Comparison of ENCODE assay signal across 14 mouse cellular contexts in the genomic region with DNA sequence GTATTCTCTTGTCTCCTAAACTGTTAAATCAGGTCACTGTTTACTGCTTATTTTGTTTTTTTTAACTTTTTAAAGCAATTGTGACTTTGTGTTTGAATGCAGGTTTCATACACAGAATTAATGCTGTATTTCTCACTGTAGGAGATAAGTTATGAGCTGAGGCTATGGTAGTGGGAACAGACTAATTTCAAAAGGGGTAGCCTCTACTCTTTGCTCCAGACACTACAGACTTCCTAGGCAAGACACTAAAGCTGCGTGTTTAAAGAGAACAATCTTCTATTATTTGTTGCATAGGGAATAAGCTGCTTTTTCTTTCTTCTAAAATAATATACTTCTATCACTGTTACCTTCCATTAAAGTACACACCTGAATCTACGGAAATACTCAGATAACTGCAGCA.
DNase-seq lines count a peak whose midpoint lies in the region; ATAC-seq lines count a peak whose summit lies in the region.
"Had no signal": no experiment of that assay in that cellular context is flagged by ENCODE, and none has a peak within 500 bp of the region (broad histone marks: within the 10 kb centered on the region; RNA-seq: fewer than 3 reads in every experiment).

No protein-coding gene starts in this region.

- H3K27me3 ChIP-seq in forebrain, embryonic 15.5 days, result no peaks in the 10 kb centered on the region
- no peaks in the 10 kb centered on the region for H3K27me3 ChIP-seq in forebrain, embryonic 10.5 days (ENCODE audit: poor library complexity, severe bottlenecking)
- H3K27me3 ChIP-seq in hindbrain, embryonic 14.5 days (ENCODE audit: control insufficient read depth, insufficient read depth, low read length), result no peaks in the 10 kb centered on the region
- no peaks in the 10 kb centered on the region for H3K27me3 ChIP-seq in hindbrain, embryonic 12.5 days
- no peaks in the 10 kb centered on the region for H3K27me3 ChIP-seq in neural tube, embryonic 13.5 days
- H3K27me3 ChIP-seq in neural tube, embryonic 15.5 days (replicated peaks), result no peaks in the 10 kb centered on the region
- H3K27me3 ChIP-seq: embryonic facial prominence, embryonic 13.5 days; intestine, embryonic 15.5 days had no signal

- 37% methylated on average over 2 of the region's 2 CpGs for WGBS in forebrain, embryonic 15.5 days
- 89% methylated on average over 2 of the region's 2 CpGs for WGBS in forebrain, embryonic 10.5 days
- 73% methylated on average over 2 of the region's 2 CpGs for WGBS in hindbrain, embryonic 14.5 days
- WGBS in hindbrain, embryonic 12.5 days, result 92% methylated on average over 2 of the region's 2 CpGs
- WGBS in neural tube, embryonic 13.5 days, result 71% methylated on average over 2 of the region's 2 CpGs
- 55% methylated on average over 2 of the region's 2 CpGs for WGBS in neural tube, embryonic 15.5 days

- H3K36me3 ChIP-seq in forebrain, embryonic 15.5 days, result no peaks in the 10 kb centered on the region
- no peaks in the 10 kb centered on the region for H3K36me3 ChIP-seq in forebrain, embryonic 10.5 days (replicated peaks)
- H3K36me3 ChIP-seq in hindbrain, embryonic 14.5 days (replicated peaks; ENCODE audit: control insufficient read depth, insufficient read depth), result peaks cover 6% of the 10 kb centered on the region; the same call in 1 of the 2 replicates
- 0 out of 2 replicates have a peak, but pooled peaks cover 7% of the 10 kb centered on the region for H3K36me3 ChIP-seq in hindbrain, embryonic 12.5 days
- H3K36me3 ChIP-seq in neural tube, embryonic 13.5 days, result peaks cover 8% of the 10 kb centered on the region
- H3K36me3 ChIP-seq in neural tube, embryonic 15.5 days, result no peaks in the 10 kb centered on the region
- H3K36me3 ChIP-seq: embryonic facial prominence, embryonic 10.5 days; embryonic facial prominence, embryonic 13.5 days; intestine, embryonic 15.5 days had no signal

- DNase-seq in forebrain, embryonic 10.5 days (ENCODE audit: extremely low spot score, low spot score), result no peak
- no peak for DNase-seq in hindbrain, embryonic 14.5 days (ENCODE audit: low spot score)
- DNase-seq: embryo, embryonic 11 days had no signal

- peak overlapping the region; percentile 27; the same call in 1 of the 2 replicates for H3K27ac ChIP-seq in forebrain, embryonic 15.5 days (replicated peaks)
- no peak overlapping the region for H3K27ac ChIP-seq in forebrain, embryonic 10.5 days
- H3K27ac ChIP-seq in hindbrain, embryonic 14.5 days, result no peak overlapping the region
- H3K27ac ChIP-seq in hindbrain, embryonic 12.5 days, result no peak overlapping the region
- H3K27ac ChIP-seq in neural tube, embryonic 13.5 days (replicated peaks), result 0 out of 2 replicates have a peak overlapping the region, but pooled peaks have one; percentile 33
- H3K27ac ChIP-seq in neural tube, embryonic 15.5 days (replicated peaks), result no peak overlapping the region
- H3K27ac ChIP-seq: embryonic facial prominence, embryonic 10.5 days; embryonic facial prominence, embryonic 13.5 days; gastrocnemius, adult 2 months; intestine, embryonic 15.5 days had no signal

- H3K4me1 ChIP-seq in forebrain, embryonic 15.5 days, result peaks cover 11% of the 10 kb centered on the region
- no peaks in the 10 kb centered on the region for H3K4me1 ChIP-seq in forebrain, embryonic 10.5 days
- no peaks in the 10 kb centered on the region for H3K4me1 ChIP-seq in hindbrain, embryonic 14.5 days (replicated peaks; ENCODE audit: control insufficient read depth, insufficient read depth, low read length)
- no peaks in the 10 kb centered on the region for H3K4me1 ChIP-seq in hindbrain, embryonic 12.5 days
- H3K4me1 ChIP-seq in neural tube, embryonic 13.5 days (replicated peaks), result 0 out of 2 replicates have a peak, but pooled peaks cover 6% of the 10 kb centered on the region
- 0 out of 2 replicates have a peak, but pooled peaks cover 2% of the 10 kb centered on the region for H3K4me1 ChIP-seq in neural tube, embryonic 15.5 days
- H3K4me1 ChIP-seq: embryonic facial prominence, embryonic 10.5 days; embryonic facial prominence, embryonic 13.5 days; intestine, embryonic 15.5 days had no signal

- no peaks in the 10 kb centered on the region for H3K9me3 ChIP-seq in forebrain, embryonic 15.5 days
- no peaks in the 10 kb centered on the region for H3K9me3 ChIP-seq in forebrain, embryonic 10.5 days
- H3K9me3 ChIP-seq in hindbrain, embryonic 14.5 days (ENCODE audit: control insufficient read depth, low read length), result no peaks in the 10 kb centered on the region
- no peaks in the 10 kb centered on the region for H3K9me3 ChIP-seq in hindbrain, embryonic 12.5 days (replicated peaks)
- H3K9me3 ChIP-seq in neural tube, embryonic 13.5 days, result no peaks in the 10 kb centered on the region
- H3K9me3 ChIP-seq in neural tube, embryonic 15.5 days (replicated peaks), result no peaks in the 10 kb centered on the region
- H3K9me3 ChIP-seq: embryonic facial prominence, embryonic 10.5 days; embryonic facial prominence, embryonic 13.5 days; intestine, embryonic 15.5 days had no signal

- H3K4me3 ChIP-seq in forebrain, embryonic 15.5 days, result no peak overlapping the region
- H3K4me3 ChIP-seq in forebrain, embryonic 10.5 days, result no peak overlapping the region
- H3K4me3 ChIP-seq in hindbrain, embryonic 14.5 days (replicated peaks; ENCODE audit: low read length), result no peak overlapping the region
- no peak overlapping the region for H3K4me3 ChIP-seq in hindbrain, embryonic 12.5 days
- H3K4me3 ChIP-seq in neural tube, embryonic 13.5 days, result no peak overlapping the region
- H3K4me3 ChIP-seq in neural tube, embryonic 15.5 days (replicated peaks), result no peak overlapping the region
- H3K4me3 ChIP-seq: embryonic facial prominence, embryonic 10.5 days; embryonic facial prominence, embryonic 13.5 days; erythroblast, embryonic 14.5 days; gastrocnemius, adult 2 months; intestine, embryonic 15.5 days had no signal

- 0 out of 2 replicates have a peak, but pooled peaks have one; percentile 44 for ATAC-seq in forebrain, embryonic 15.5 days (replicated peaks)
- peak; percentile 22; the same call in 1 of the 2 replicates for ATAC-seq in hindbrain, embryonic 14.5 days (ENCODE audit: low FRiP score)
- ATAC-seq in hindbrain, embryonic 12.5 days (ENCODE audit: low FRiP score), result no peak
- peak; percentile 76; the same call in 1 of the 2 replicates for ATAC-seq in neural tube, embryonic 13.5 days (ENCODE audit: low read depth)
- ATAC-seq in neural tube, embryonic 15.5 days (ENCODE audit: low FRiP score), result no peak
- ATAC-seq: CD4-positive, CD25-positive, alpha-beta regulatory T cell, adult 4 months; intestine, embryonic 15.5 days had no signal

- no peak overlapping the region for H3K4me2 ChIP-seq in forebrain, embryonic 15.5 days (replicated peaks)
- no peak overlapping the region for H3K4me2 ChIP-seq in hindbrain, embryonic 14.5 days (replicated peaks)
- no peak overlapping the region for H3K4me2 ChIP-seq in hindbrain, embryonic 12.5 days (replicated peaks)
- no peak overlapping the region for H3K4me2 ChIP-seq in neural tube, embryonic 13.5 days
- no peak overlapping the region for H3K4me2 ChIP-seq in neural tube, embryonic 15.5 days
- H3K4me2 ChIP-seq: embryonic facial prominence, embryonic 13.5 days; heart, embryonic 11.5 days; intestine, embryonic 15.5 days had no signal

- no peak overlapping the region for H3K9ac ChIP-seq in forebrain, embryonic 15.5 days (replicated peaks)
- no peak overlapping the region for H3K9ac ChIP-seq in hindbrain, embryonic 14.5 days
- H3K9ac ChIP-seq in hindbrain, embryonic 12.5 days, result no peak overlapping the region
- H3K9ac ChIP-seq in neural tube, embryonic 13.5 days, result no peak overlapping the region
- no peak overlapping the region for H3K9ac ChIP-seq in neural tube, embryonic 15.5 days (replicated peaks)
- H3K9ac ChIP-seq: embryonic facial prominence, embryonic 13.5 days; intestine, embryonic 15.5 days had no signal

Comparison
In these comparisons a context has a peak if more than half of its experiments do, and no peak if none do; other contexts are left out.
1. ATAC-seq: peak in forebrain, embryonic 15.5 days (single experiment), hindbrain, embryonic 14.5 days (single experiment) and neural tube, embryonic 13.5 days (single experiment); none in hindbrain, embryonic 12.5 days (single experiment) and neural tube, embryonic 15.5 days (single experiment).
2. H3K27ac ChIP-seq: peak in forebrain, embryonic 15.5 days (single experiment) and neural tube, embryonic 13.5 days (single experiment); none in forebrain, embryonic 10.5 days (single experiment), hindbrain, embryonic 14.5 days (single experiment), hindbrain, embryonic 12.5 days (single experiment) and neural tube, embryonic 15.5 days (single experiment).